In the genomic region with DNA sequence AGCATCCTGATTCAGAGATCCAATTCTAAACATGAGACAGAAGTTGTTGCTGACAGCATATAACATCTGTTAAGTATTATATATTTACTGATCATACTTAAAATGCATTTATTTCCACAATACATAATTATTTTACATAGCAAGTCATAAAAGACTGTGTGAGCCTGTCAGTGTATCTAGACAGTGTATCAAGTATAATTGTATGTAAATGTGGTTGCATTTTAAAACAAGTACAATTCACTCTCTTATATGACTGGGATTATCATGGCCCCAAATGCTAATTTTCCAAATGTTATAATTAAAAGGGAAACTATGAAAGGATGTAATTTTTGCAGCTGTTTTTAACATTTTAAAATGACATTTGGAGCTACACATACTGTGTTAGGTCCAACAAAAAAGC, we compare ENCODE assay signal across 18 mouse cellular contexts.
DNase-seq lines count a peak whose midpoint lies in the region; ATAC-seq and TF ChIP-seq lines count a peak whose summit lies in the region.
"Had no signal": no experiment of that assay in that cellular context is flagged by ENCODE, and none has a peak within 500 bp of the region (broad histone marks: within the 10 kb centered on the region; RNA-seq: fewer than 3 reads in every experiment).

No protein-coding gene starts in this region.

- no peak overlapping the region for H3K4me3 ChIP-seq in forebrain, embryonic 14.5 days (ENCODE audit: low read depth, low read length)
- H3K4me3 ChIP-seq in forebrain, embryonic 11.5 days (ENCODE audit: low read depth, low read length) = no peak overlapping the region
- no peak overlapping the region for H3K4me3 ChIP-seq in forebrain, embryonic 16.5 days (replicated peaks; ENCODE audit: low read length)
- H3K4me3 ChIP-seq in forebrain, postnatal 0 days (ENCODE audit: low read depth, low read length) = no peak overlapping the region
- no peak overlapping the region for H3K4me3 ChIP-seq in embryonic facial prominence, embryonic 10.5 days
- H3K4me3 ChIP-seq: embryonic facial prominence, embryonic 12.5 days had no signal

- TF ChIP-seq CTCF in forebrain, postnatal 0 days (IDR thresholded peaks at IDR 0.05; ENCODE audit: low read depth) = no peak

- no peak overlapping the region for H3K27ac ChIP-seq in forebrain, embryonic 14.5 days (ENCODE audit: low read depth, low read length)
- no peak overlapping the region for H3K27ac ChIP-seq in forebrain, embryonic 11.5 days (ENCODE audit: low read depth, low read length)
- H3K27ac ChIP-seq in forebrain, embryonic 16.5 days (ENCODE audit: low read length) = no peak overlapping the region
- H3K27ac ChIP-seq in forebrain, postnatal 0 days (ENCODE audit: low read depth, low read length) = no peak overlapping the region
- H3K27ac ChIP-seq in embryonic facial prominence, embryonic 10.5 days (replicated peaks) = no peak overlapping the region
- H3K27ac ChIP-seq: embryonic facial prominence, embryonic 12.5 days had no signal

- H3K9ac ChIP-seq in forebrain, embryonic 14.5 days (ENCODE audit: low read length) = no peak overlapping the region
- H3K9ac ChIP-seq in forebrain, embryonic 11.5 days (ENCODE audit: low read length) = no peak overlapping the region
- no peak overlapping the region for H3K9ac ChIP-seq in forebrain, embryonic 16.5 days (replicated peaks; ENCODE audit: low read depth, low read length)
- H3K9ac ChIP-seq in forebrain, postnatal 0 days = no peak overlapping the region
- H3K9ac ChIP-seq: embryonic facial prominence, embryonic 12.5 days had no signal

- ATAC-seq in forebrain, embryonic 14.5 days = peak; percentile 40; the same call in 1 of the 2 replicates
- ATAC-seq in forebrain, embryonic 11.5 days (replicated peaks; ENCODE audit: low FRiP score) = no peak
- ATAC-seq in frontal cortex, adult (ENCODE audit: low TSS enrichment) = peak; percentile 34; the same call in 1 of the 2 replicates
- ATAC-seq in forebrain, embryonic 16.5 days = peak; percentile 70; the same call in 1 of the 2 replicates
- ATAC-seq in forebrain, postnatal 0 days = peak; percentile 55; the same call in 1 of the 2 replicates

- no peak for DNase-seq in forebrain, embryonic 14.5 days (ENCODE audit: low spot score)
- no peak for DNase-seq in forebrain, embryonic 11.5 days (ENCODE audit: low spot score)
- no peak for DNase-seq in frontal cortex, postnatal 36 days (ENCODE audit: low spot score in 2 of 2)
- DNase-seq in forebrain, postnatal 0 days = no peak
- DNase-seq in embryonic facial prominence, embryonic 10.5 days (ENCODE audit: low spot score) = no peak
- DNase-seq: adrenal gland, adult 2 months; adrenal gland, postnatal 10 days; adrenal gland, postnatal 25 days; cerebellum, adult 11 months; cerebellum, adult 18-20 months; cerebellum, adult 8-10 months; cerebellum, adult 9-11 months; cerebellum, postnatal 14 days; cerebellum, postnatal 36 days; embryo, embryonic 11 days had no signal

- H3K36me3 ChIP-seq in forebrain, embryonic 14.5 days (ENCODE audit: control insufficient read depth, insufficient read depth, low read length) = no peaks in the 10 kb centered on the region
- no peaks in the 10 kb centered on the region for H3K36me3 ChIP-seq in forebrain, embryonic 11.5 days (ENCODE audit: control insufficient read depth, insufficient read depth, low read length)
- H3K36me3 ChIP-seq in forebrain, embryonic 16.5 days (ENCODE audit: control insufficient read depth, insufficient read depth) = no peaks in the 10 kb centered on the region
- H3K36me3 ChIP-seq in forebrain, postnatal 0 days (ENCODE audit: insufficient read depth) = no peaks in the 10 kb centered on the region
- H3K36me3 ChIP-seq in embryonic facial prominence, embryonic 10.5 days (replicated peaks) = no peaks in the 10 kb centered on the region
- H3K36me3 ChIP-seq: embryonic facial prominence, embryonic 12.5 days had no signal

- no peaks in the 10 kb centered on the region for H3K9me3 ChIP-seq in forebrain, embryonic 14.5 days (replicated peaks; ENCODE audit: control insufficient read depth, low read length)
- no peaks in the 10 kb centered on the region for H3K9me3 ChIP-seq in forebrain, embryonic 11.5 days (ENCODE audit: control insufficient read depth, low read length)
- no peaks in the 10 kb centered on the region for H3K9me3 ChIP-seq in forebrain, embryonic 16.5 days (ENCODE audit: control insufficient read depth, low read length)
- H3K9me3 ChIP-seq in forebrain, postnatal 0 days (ENCODE audit: low read length) = no peaks in the 10 kb centered on the region
- H3K9me3 ChIP-seq in embryonic facial prominence, embryonic 10.5 days = no peaks in the 10 kb centered on the region
- H3K9me3 ChIP-seq: embryonic facial prominence, embryonic 12.5 days had no signal

- no peaks in the 10 kb centered on the region for H3K4me1 ChIP-seq in forebrain, embryonic 14.5 days (ENCODE audit: control insufficient read depth, insufficient read depth, low read length)
- H3K4me1 ChIP-seq in forebrain, embryonic 11.5 days (replicated peaks; ENCODE audit: control insufficient read depth, insufficient read depth, low read length) = no peaks in the 10 kb centered on the region
- H3K4me1 ChIP-seq in forebrain, embryonic 16.5 days (replicated peaks; ENCODE audit: control insufficient read depth, insufficient read depth, low read length) = no peaks in the 10 kb centered on the region
- no peaks in the 10 kb centered on the region for H3K4me1 ChIP-seq in forebrain, postnatal 0 days (ENCODE audit: insufficient read depth)
- H3K4me1 ChIP-seq in embryonic facial prominence, embryonic 10.5 days = peaks cover 10% of the 10 kb centered on the region; the same call in 1 of the 2 replicates
- H3K4me1 ChIP-seq: embryonic facial prominence, embryonic 12.5 days had no signal

- H3K4me2 ChIP-seq in forebrain, embryonic 14.5 days (ENCODE audit: low read length) = no peak overlapping the region
- H3K4me2 ChIP-seq in forebrain, embryonic 11.5 days (ENCODE audit: low read depth, low read length, severe bottlenecking) = no peak overlapping the region
- no peak overlapping the region for H3K4me2 ChIP-seq in forebrain, embryonic 16.5 days (ENCODE audit: low read length)
- no peak overlapping the region for H3K4me2 ChIP-seq in forebrain, postnatal 0 days (ENCODE audit: low read depth)
- H3K4me2 ChIP-seq: embryonic facial prominence, embryonic 12.5 days had no signal

- H3K27me3 ChIP-seq in forebrain, embryonic 14.5 days (replicated peaks; ENCODE audit: control insufficient read depth, insufficient read depth, low read length) = no peaks in the 10 kb centered on the region
- no peaks in the 10 kb centered on the region for H3K27me3 ChIP-seq in forebrain, embryonic 11.5 days (ENCODE audit: control insufficient read depth, insufficient read depth, low read length)
- no peaks in the 10 kb centered on the region for H3K27me3 ChIP-seq in forebrain, embryonic 16.5 days (replicated peaks; ENCODE audit: control insufficient read depth, insufficient read depth, low read length)
- no peaks in the 10 kb centered on the region for H3K27me3 ChIP-seq in forebrain, postnatal 0 days (ENCODE audit: insufficient read depth, low read length)
- H3K27me3 ChIP-seq in embryonic facial prominence, embryonic 10.5 days (replicated peaks; ENCODE audit: low read depth, poor library complexity, severe bottlenecking) = no peaks in the 10 kb centered on the region
- H3K27me3 ChIP-seq: embryonic facial prominence, embryonic 12.5 days had no signal
